Mouse (Mus musculus) ES-E14 (cell line): ENCODE data around the gene Anxa9.

Experiments
- CHD2 ChIP-seq: IDR thresholded peaks from 2 replicates; pipeline ENCODE4 v1.6.1; 2014; ENCODE audit warnings: mild to moderate bottlenecking, low read depth, low read length, inconsistent platforms
- HCFC1 ChIP-seq: IDR thresholded peaks from 2 replicates; pipeline ENCODE4 v1.6.1; 2012; ENCODE audit warnings: low read length, inconsistent platforms, borderline replicate concordance; ENCODE audit not compliant: insufficient read depth
- MAFK ChIP-seq: IDR thresholded peaks from 2 replicates; pipeline ENCODE4 v1.6.1; 2014; ENCODE audit warnings: mild to moderate bottlenecking, low read depth, low read length, inconsistent platforms; ENCODE audit not compliant: insufficient read depth
- ZC3H11A ChIP-seq: IDR thresholded peaks from 2 replicates; pipeline ENCODE4 v1.6.1; 2012; ENCODE audit warnings: low read depth, mild to moderate bottlenecking, inconsistent platforms, low read length, borderline replicate concordance
- ZNF384 ChIP-seq: IDR thresholded peaks from 2 replicates; pipeline ENCODE4 v1.6.1; 2012; ENCODE audit warnings: low read depth, low read length, inconsistent platforms

GRCm38 (mm10) chr3:95284062-95284461 is 22.9 kb downstream of the Anxa9 start:
- TF ChIP-seq ZC3H11A (no peak), HCFC1 (no peak), MAFK (no peak), ZNF384 (no peak), CHD2 (no peak)
